Mouse (Mus musculus): ENCODE measurements around the gene Tmem208. TPM values are rescaled to one million over a fixed set of nuclear protein-coding genes. Genes with fewer than 3 reads are reported as not detected.
A peak's percentile ranks its signal among the peaks of the same experiment; 100 is the strongest.

Tmem208 gene
- polyA plus RNA-seq, 1 experiment from 2014 or later: 150 TPM

DNA sequence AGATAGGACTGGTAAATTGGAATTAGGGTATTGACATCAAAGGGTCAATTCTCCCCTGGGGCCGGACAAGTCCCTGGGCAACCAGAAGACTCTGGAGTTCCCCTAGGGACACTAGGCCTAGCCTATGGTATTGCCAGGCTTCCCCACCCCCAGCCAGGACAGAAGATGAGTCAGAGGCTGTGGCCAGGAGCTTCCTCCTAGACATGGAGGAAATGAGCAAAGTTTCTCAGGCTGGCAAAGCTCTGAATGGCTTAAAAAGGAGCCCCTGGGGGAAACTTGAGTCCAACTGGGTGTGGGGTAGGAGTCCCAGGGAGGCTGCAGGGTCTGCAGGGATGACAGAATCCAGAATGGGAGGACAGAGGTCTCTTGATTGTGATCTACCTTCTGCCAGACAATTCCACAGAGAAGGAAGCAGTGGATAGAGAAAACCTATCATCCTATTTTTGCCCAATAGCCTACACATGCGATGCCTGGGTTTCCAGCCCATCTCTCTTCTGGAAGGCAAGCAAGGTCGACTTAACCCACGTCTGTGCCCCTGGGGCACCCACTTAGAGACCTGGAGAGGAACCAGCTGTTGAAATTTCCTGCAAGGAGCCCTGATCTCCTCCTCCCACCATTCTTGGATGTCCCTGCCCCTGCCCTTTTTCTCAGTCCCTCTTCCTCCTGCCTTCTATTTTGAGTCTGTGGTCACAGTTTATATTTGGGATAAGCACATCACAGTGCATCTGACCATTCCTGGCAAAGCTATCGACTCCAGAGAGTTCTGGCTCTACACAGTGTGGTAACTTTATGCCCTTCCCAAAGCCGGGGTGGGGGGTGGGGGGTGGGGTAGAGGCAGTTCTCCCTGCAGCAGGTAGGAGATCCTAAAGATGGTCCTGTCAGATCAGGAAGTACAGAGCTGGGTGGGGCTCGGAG is 19.2 kb downstream of the Tmem208 start:
- H3K4me3 ChIP-seq (ENCODE audit: low read depth, low read length): no peak overlapping the region
- WGBS: 73% methylated on average over 7 of the region's 7 CpGs
- no peak overlapping the region for H3K27ac ChIP-seq (ENCODE audit: low read depth, low read length)
- no peaks in the 10 kb centered on the region for H3K36me3 ChIP-seq (ENCODE audit: control insufficient read depth, insufficient read depth, low read length)
- H3K27me3 ChIP-seq (ENCODE audit: control insufficient read depth, insufficient read depth, low read length): peaks cover 8% of the 10 kb centered on the region
- no peak overlapping the region for H3K4me2 ChIP-seq (ENCODE audit: low read depth, low read length)
- no peaks in the 10 kb centered on the region for H3K9me3 ChIP-seq (ENCODE audit: control insufficient read depth, low read length)
- H3K9ac ChIP-seq (replicated peaks; ENCODE audit: low read depth, low read length): no peak overlapping the region
- H3K4me1 ChIP-seq (ENCODE audit: control insufficient read depth, insufficient read depth, low read length): peaks cover 6% of the 10 kb centered on the region
- no peak for ATAC-seq (ENCODE audit: low read depth)

DNA sequence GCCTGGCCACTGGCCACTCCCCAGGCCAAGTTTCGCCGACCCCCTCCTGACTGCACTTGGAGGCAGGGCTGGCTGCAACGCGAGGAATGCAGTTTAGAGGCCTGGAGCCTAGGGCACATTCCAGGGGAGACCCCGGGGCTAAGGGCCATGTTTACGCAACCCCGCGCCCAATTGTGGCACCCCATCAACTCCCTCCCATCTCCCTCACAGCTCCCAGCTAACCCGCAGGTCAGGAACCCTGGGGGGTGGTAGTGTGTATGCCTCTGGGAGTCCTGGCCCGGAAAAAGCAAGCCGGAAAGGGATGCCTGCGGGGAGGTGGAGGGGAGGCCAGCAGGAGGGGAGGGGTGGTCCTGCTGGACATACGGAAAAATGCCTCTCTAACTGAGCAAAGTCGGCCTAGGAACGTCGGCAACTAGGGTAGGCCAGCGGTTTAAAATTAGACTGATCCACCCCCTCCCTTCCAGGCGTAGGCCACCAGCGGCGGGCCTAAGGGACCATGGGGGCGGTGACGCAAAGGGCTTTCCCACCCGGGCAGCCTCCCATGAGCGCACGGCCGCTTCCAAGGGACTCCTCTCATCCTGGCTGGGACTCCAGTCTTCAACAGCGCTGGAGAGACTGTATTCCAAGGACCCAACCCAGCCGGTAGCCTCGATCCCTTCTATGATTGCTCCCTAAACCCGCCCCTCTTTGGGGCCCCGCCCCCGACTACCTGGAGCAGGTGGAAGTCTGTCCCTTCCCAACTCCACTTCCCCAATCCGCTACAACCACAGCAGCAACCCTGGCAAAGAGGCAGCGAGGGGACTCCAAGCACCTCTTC is 20.7 kb downstream of the Tmem208 start:
- H3K27ac ChIP-seq (ENCODE audit: low read depth, low read length): no peak overlapping the region
- WGBS: 3% methylated on average over 34 of the region's 34 CpGs
- peaks cover 8% of the 10 kb centered on the region for H3K27me3 ChIP-seq (ENCODE audit: control insufficient read depth, insufficient read depth, low read length)
- H3K36me3 ChIP-seq (ENCODE audit: control insufficient read depth, insufficient read depth, low read length): no peaks in the 10 kb centered on the region
- 0 out of 2 replicates have a peak overlapping the region, but pooled peaks have one; percentile 34 for H3K9ac ChIP-seq (replicated peaks; ENCODE audit: low read depth, low read length)
- no peaks in the 10 kb centered on the region for H3K9me3 ChIP-seq (ENCODE audit: control insufficient read depth, low read length)
- peak overlapping the region; percentile 66 for H3K4me3 ChIP-seq (ENCODE audit: low read depth, low read length)
- peak overlapping the region; percentile 96 for H3K4me2 ChIP-seq (ENCODE audit: low read depth, low read length)
- peaks cover 11% of the 10 kb centered on the region for H3K4me1 ChIP-seq (ENCODE audit: control insufficient read depth, insufficient read depth, low read length)
- ATAC-seq (ENCODE audit: low read depth): peak; percentile 9; the same call in 1 of the 2 replicates

DNA sequence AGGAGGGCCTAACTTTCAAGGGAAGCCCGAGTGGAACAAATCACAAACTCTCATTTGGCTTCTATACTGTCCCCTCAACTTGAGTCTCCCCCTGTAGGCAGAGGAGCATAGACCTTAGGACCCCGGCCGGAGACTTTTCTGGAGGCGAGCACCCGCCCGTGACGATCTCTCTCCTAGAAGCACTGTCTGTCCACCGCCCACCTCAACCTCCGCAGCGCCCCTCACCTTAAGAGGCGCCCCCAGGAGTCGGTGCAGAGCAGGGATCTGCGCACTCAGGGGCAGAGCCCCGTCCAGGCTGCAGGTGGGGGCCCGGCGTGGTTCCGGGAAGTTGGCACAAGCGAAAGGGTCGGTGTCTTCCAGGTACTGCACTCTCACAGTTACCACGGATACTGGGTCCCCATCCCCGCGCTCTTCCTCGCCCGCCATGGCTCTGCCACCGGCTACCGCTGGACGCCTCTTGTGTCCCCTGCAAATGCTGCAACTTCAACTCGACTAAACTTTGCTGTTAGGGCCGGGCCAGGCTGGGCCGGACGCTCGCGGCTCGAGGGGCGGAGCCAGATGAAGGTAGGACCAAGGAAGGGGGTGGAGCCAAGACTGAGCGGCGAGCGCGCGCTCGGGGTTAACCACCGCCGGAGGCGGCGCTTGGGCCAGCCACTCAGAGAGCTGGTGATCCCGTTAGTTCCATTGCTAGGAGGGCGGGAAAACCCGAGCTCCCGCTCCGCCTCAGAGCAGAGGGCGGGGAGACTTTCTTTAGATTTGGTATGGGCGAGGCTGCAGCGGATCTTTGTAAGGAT is 21.5 kb downstream of the Tmem208 start, which contains the start of gene Fhod1:
Gene Fhod1, minus strand, starts transcription at position 526 of the 794 bp plus-strand sequence.
- WGBS: under 1% methylated on average over 52 of the region's 53 CpGs
- H3K27ac ChIP-seq (ENCODE audit: low read depth, low read length): peak within 1 kb of the TSS; percentile 45; the same call in 1 of the 2 replicates
- H3K4me2 ChIP-seq (ENCODE audit: low read depth, low read length): peak within 1 kb of the TSS; percentile 96
- peaks cover 8% of the 10 kb centered on the region for H3K27me3 ChIP-seq (ENCODE audit: control insufficient read depth, insufficient read depth, low read length)
- no peaks in the 10 kb centered on the region for H3K9me3 ChIP-seq (ENCODE audit: control insufficient read depth, low read length)
- peak; percentile 83 for ATAC-seq (ENCODE audit: low read depth)
- no peaks in the 10 kb centered on the region for H3K36me3 ChIP-seq (ENCODE audit: control insufficient read depth, insufficient read depth, low read length)
- peaks cover 11% of the 10 kb centered on the region for H3K4me1 ChIP-seq (ENCODE audit: control insufficient read depth, insufficient read depth, low read length)
- H3K4me3 ChIP-seq (ENCODE audit: low read depth, low read length): peak within 1 kb of the TSS; percentile 66
- peak within 1 kb of the TSS; percentile 84 for H3K9ac ChIP-seq (replicated peaks; ENCODE audit: low read depth, low read length)

DNA sequence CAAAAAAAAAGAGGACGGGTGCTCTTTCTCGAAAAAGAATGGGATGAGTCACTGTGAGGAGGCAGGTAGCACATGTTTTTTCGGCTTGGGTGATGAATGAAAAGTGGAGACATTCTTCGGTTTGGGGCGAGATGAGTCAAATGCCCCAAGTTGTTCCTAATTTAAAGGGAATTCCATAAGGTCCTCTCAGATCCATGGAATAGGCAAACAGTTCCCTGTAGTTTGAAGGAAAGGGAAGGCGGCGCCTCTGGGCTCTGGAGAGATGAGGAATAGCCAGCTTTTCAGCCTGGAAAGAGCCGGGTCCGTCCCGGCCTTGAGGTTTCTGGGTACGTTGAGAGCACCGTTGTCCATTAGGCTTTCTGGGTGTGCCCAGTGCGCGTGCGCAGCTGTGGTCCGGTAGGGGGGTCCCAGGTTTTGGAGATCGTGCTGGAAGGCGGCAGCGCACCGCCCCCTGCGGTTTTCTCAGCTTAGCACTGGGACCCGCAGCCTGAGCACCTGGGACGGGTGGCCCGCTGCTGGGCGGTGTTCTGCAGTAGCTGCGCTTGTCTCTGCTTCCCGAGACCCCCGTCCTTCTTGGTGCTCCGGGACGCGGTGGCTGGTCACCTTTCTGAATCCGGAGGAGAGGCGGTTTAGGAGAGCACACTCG is 22.4 kb downstream of the Tmem208 start, which contains the start of gene Slc9a5:
Gene Slc9a5, plus strand, starts transcription at position 394 of the 646 bp plus-strand sequence.
- under 1% methylated on average over 34 of the region's 34 CpGs for WGBS
- H3K9me3 ChIP-seq (ENCODE audit: control insufficient read depth, low read length): no peaks in the 10 kb centered on the region
- peaks cover 11% of the 10 kb centered on the region for H3K4me1 ChIP-seq (ENCODE audit: control insufficient read depth, insufficient read depth, low read length)
- peak within 1 kb of the TSS; percentile 45; the same call in 1 of the 2 replicates for H3K27ac ChIP-seq (ENCODE audit: low read depth, low read length)
- H3K36me3 ChIP-seq (ENCODE audit: control insufficient read depth, insufficient read depth, low read length): no peaks in the 10 kb centered on the region
- H3K4me2 ChIP-seq (ENCODE audit: low read depth, low read length): peak within 1 kb of the TSS; percentile 96
- peak within 1 kb of the TSS; percentile 84 for H3K9ac ChIP-seq (replicated peaks; ENCODE audit: low read depth, low read length)
- H3K4me3 ChIP-seq (ENCODE audit: low read depth, low read length): peak within 1 kb of the TSS; percentile 66
- peaks cover 8% of the 10 kb centered on the region for H3K27me3 ChIP-seq (ENCODE audit: control insufficient read depth, insufficient read depth, low read length)
- ATAC-seq (ENCODE audit: low read depth): peak; percentile 19

DNA sequence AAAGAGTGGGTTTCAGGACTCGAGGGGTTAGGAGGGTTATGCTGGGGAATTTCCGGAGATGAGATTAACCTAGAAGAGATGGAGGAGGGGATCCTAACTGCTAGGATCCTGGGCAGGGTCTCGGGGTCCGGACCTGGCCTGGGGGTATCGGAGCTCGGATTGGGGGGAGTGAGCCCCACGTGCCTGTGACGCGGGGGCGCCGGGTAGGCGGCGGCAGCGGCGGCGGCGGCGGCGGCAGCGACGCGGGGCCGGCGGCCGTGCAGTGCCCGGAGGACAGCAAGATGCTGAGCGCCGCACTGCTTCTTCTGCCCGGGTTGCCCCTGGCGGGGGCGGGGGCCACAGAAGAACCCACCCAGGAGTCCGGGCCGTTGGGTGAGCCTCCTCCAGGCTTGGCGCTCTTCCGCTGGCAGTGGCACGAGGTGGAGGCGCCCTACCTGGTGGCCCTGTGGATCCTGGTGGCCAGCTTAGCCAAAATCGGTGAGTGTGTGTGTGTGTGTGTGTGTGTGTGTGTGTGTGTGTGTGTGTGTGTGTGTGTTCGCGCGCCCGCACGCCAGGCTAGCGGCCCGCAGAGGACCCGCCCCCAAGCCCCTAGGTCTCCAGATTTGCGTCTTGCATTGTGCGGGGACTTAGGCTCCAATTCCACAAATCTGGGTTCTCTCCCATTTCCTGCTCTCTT is 23.1 kb downstream of the Tmem208 start:
- ATAC-seq (ENCODE audit: low read depth): peak; percentile 38
- H3K9me3 ChIP-seq (ENCODE audit: control insufficient read depth, low read length): no peaks in the 10 kb centered on the region
- peak overlapping the region; percentile 66 for H3K4me3 ChIP-seq (ENCODE audit: low read depth, low read length)
- peaks cover 11% of the 10 kb centered on the region for H3K4me1 ChIP-seq (ENCODE audit: control insufficient read depth, insufficient read depth, low read length)
- peak overlapping the region; percentile 84 for H3K9ac ChIP-seq (replicated peaks; ENCODE audit: low read depth, low read length)
- peaks cover 8% of the 10 kb centered on the region for H3K27me3 ChIP-seq (ENCODE audit: control insufficient read depth, insufficient read depth, low read length)
- peak overlapping the region; percentile 45; the same call in 1 of the 2 replicates for H3K27ac ChIP-seq (ENCODE audit: low read depth, low read length)
- H3K4me2 ChIP-seq (ENCODE audit: low read depth, low read length): peak overlapping the region; percentile 96
- no peaks in the 10 kb centered on the region for H3K36me3 ChIP-seq (ENCODE audit: control insufficient read depth, insufficient read depth, low read length)
- WGBS: under 1% methylated on average over 48 of the region's 48 CpGs

DNA sequence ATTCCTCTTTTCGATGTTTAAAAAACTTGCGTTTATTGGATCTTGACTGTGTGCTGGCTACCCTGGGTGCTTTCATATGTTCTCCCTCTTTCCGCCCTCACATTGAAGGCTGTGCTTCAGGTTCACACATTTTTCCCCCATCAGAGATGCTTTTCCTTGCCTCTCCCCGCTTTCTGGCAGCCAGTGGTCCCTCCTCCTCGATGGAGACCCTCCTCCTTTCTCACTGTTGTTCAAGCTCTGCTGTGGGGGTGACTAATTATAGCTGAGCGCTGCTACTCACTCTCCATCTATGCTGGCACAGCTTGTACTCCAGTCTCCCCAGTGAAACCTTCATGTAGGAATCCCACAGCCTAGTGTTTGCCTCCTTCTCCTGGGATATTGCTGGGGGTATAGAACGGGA is 24.0 kb downstream of the Tmem208 start:
- Histone ChIP-seq H3K27ac (ENCODE audit: low read depth, low read length) (no peak overlapping the region), H3K9ac (replicated peaks; ENCODE audit: low read depth, low read length) (peak overlapping the region; percentile 21; the same call in 1 of the 2 replicates), H3K4me3 (ENCODE audit: low read depth, low read length) (peak overlapping the region; percentile 66), H3K4me1 (ENCODE audit: control insufficient read depth, insufficient read depth, low read length) (peaks cover 11% of the 10 kb centered on the region), H3K36me3 (ENCODE audit: control insufficient read depth, insufficient read depth, low read length) (no peaks in the 10 kb centered on the region), H3K27me3 (ENCODE audit: control insufficient read depth, insufficient read depth, low read length) (peaks cover 8% of the 10 kb centered on the region), H3K9me3 (ENCODE audit: control insufficient read depth, low read length) (no peaks in the 10 kb centered on the region), H3K4me2 (ENCODE audit: low read depth, low read length) (peak overlapping the region; percentile 96)
- ATAC-seq (ENCODE audit: low read depth): no peak
- 39% methylated on average over 7 of the region's 7 CpGs for WGBS

DNA sequence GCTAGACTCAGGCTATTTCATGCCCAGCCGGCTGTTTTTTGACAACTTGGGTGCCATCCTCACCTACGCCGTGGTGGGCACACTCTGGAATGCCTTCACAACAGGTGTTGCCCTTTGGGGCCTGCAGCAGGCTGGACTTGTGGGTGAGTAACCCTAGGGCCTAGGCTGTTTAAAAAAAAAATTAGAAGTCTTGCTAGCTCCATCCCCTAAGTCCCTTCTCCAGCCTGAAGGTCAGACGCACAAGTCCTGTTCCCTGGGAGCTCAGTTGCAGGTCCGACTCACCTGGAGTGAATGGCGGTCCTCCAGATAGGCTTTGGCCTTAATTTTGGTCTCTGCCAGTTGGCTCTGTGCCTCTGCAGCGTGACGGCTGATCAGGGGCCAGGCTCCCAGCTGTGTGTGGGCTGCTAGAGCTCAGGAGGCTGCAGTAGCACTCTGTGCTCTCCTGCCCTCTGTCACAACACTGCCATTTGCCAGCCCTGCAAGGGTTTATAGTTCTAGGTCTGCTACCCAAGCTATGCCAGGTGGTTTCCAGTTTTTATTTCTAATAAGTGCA is 27.5 kb downstream of the Tmem208 start:
- WGBS: 77% methylated on average over 8 of the region's 8 CpGs
- H3K4me2 ChIP-seq (ENCODE audit: low read depth, low read length): no peak overlapping the region
- ATAC-seq (ENCODE audit: low read depth): no peak

More for the DNA sequence above, 27.5 kb downstream of the Tmem208 start:
- Histone ChIP-seq H3K4me1 (ENCODE audit: control insufficient read depth, insufficient read depth, low read length) (peaks cover 11% of the 10 kb centered on the region), H3K27me3 (ENCODE audit: control insufficient read depth, insufficient read depth, low read length) (no peaks in the 10 kb centered on the region), H3K9ac (replicated peaks; ENCODE audit: low read depth, low read length) (no peak overlapping the region), H3K9me3 (ENCODE audit: control insufficient read depth, low read length) (no peaks in the 10 kb centered on the region), H3K27ac (ENCODE audit: low read depth, low read length) (no peak overlapping the region), H3K4me3 (ENCODE audit: low read depth, low read length) (no peak overlapping the region), H3K36me3 (ENCODE audit: control insufficient read depth, insufficient read depth, low read length) (no peaks in the 10 kb centered on the region)

All from neural tube, embryonic 14.5 days (tissue).